Mouse (Mus musculus): ENCODE measurements around the gene Nfatc2. TPM values are rescaled to one million over a fixed set of nuclear protein-coding genes. Genes with fewer than 3 reads are reported as not detected.

Nfatc2 gene
- polyA plus RNA-seq, 1 experiment: 0.07 TPM

DNA sequence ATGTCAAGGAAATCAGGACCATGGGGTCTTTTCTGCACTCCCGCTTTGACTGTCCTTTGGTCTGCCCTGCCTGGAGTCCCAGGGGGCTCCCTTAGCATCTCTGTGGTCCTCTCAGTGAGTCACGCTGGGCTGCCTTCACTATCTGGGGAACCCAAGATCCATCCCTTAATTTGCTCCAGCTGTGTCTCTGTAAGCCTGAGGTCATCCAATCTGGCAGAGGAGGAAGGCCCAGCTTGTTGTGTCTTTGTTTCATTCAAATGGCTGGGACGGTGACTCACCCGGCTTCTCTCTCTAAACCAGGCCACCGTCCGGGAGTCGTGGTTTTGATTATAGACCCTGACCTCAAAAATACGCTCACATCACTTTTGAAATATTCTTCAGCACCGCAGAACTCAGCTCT is 135.4 kb downstream of the Nfatc2 start:
- TF ChIP-seq CEBPB (IDR thresholded peaks at IDR 0.05; ENCODE audit: low read depth) (no peak), USF1 (IDR thresholded peaks at IDR 0.05; ENCODE audit: low read depth) (no peak), MAX (IDR thresholded peaks at IDR 0.05) (peak; percentile 16), MYOD1 (IDR thresholded peaks at IDR 0.05; ENCODE audit: control insufficient read depth, insufficient read length, low read depth) (peak; percentile 83), FOSL1 (IDR thresholded peaks at IDR 0.05; ENCODE audit: insufficient read depth, low read length, poor library complexity, severe bottlenecking) (peak; percentile 87), MYOG (IDR thresholded peaks at IDR 0.05; ENCODE audit: control insufficient read depth, extremely low read depth, insufficient read length) (no peak)
- H3K27me3 ChIP-seq (ENCODE audit: control insufficient read depth, insufficient read depth, insufficient read length): no peaks in the 10 kb centered on the region
- H3K4me3 ChIP-seq (ENCODE audit: insufficient read depth, poor library complexity, severe bottlenecking): no peak overlapping the region

DNA sequence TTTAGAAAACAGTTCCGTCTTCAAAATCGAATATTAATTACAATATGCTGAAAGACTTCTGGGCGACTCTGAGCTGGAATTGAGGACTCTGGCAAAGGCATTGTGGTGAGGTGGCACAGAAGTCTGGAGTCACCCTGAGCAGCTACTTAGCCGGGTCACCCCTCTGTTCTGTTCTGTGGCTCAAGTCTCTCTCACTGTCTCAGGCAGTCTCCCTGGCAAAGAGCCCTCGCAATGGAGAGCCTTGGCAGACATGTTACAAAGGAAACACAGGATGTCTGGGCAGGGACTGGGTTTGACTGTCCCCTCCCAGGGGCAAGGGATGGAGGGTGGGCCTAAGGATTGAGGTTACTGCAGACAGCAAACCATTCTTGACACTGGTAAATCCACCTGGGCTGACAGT is 135.8 kb downstream of the Nfatc2 start:
- no peak for TF ChIP-seq MYOD1 (IDR thresholded peaks at IDR 0.05; ENCODE audit: control insufficient read depth, insufficient read length, low read depth)
- TF ChIP-seq MYOG (IDR thresholded peaks at IDR 0.05; ENCODE audit: control insufficient read depth, extremely low read depth, insufficient read length): no peak
- TF ChIP-seq MAX (IDR thresholded peaks at IDR 0.05): no peak
- TF ChIP-seq FOSL1 (IDR thresholded peaks at IDR 0.05; ENCODE audit: insufficient read depth, low read length, poor library complexity, severe bottlenecking): no peak
- TF ChIP-seq USF1 (IDR thresholded peaks at IDR 0.05; ENCODE audit: low read depth): no peak
- no peak for TF ChIP-seq CEBPB (IDR thresholded peaks at IDR 0.05; ENCODE audit: low read depth)
- no peak for TF ChIP-seq CTCF (IDR thresholded peaks at IDR 0.05; ENCODE audit: control insufficient read depth, insufficient read depth, insufficient read length)
- no peak overlapping the region for H3K4me3 ChIP-seq (ENCODE audit: insufficient read depth, poor library complexity, severe bottlenecking)
- H3K79me2 ChIP-seq (ENCODE audit: control insufficient read depth, insufficient read depth): no peaks in the 10 kb centered on the region
- no peaks in the 10 kb centered on the region for H3K27me3 ChIP-seq (ENCODE audit: control insufficient read depth, insufficient read depth, insufficient read length)
- peak overlapping the region; percentile 31 for H3ac ChIP-seq (ENCODE audit: control insufficient read depth, insufficient read length, low read depth)
- no peaks in the 10 kb centered on the region for H3K36me3 ChIP-seq (ENCODE audit: control insufficient read depth, insufficient read depth)
- no peaks in the 10 kb centered on the region for H3K79me3 ChIP-seq (ENCODE audit: low read depth)

More for the DNA sequence above, 135.4 kb downstream of the Nfatc2 start:
- Histone ChIP-seq H3K36me3 (ENCODE audit: control insufficient read depth, insufficient read depth) (no peaks in the 10 kb centered on the region), H3ac (ENCODE audit: control insufficient read depth, insufficient read length, low read depth) (no peak overlapping the region), H3K79me2 (ENCODE audit: control insufficient read depth, insufficient read depth) (no peaks in the 10 kb centered on the region), H3K79me3 (ENCODE audit: low read depth) (no peaks in the 10 kb centered on the region)

DNA sequence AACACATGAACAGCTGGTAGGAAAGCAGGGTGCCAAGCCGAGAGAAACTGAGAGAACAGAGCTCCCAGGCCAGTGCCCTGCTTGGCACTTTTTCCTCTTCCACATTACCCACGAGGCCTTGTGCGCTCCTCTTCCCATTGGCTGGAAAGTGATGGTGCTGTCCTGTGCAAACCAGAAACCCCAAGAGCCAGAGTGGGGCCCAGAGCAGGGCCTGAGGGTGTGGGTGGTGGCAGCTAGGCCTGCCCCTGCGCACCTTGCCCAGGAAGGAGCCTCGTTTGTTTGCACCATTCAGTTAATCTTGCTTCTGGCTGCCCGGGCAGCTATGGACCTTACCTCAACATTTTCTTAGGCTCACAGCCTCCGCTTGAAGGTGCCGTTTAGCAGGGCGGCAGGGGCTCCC is 139.6 kb downstream of the Nfatc2 start:
- no peak for TF ChIP-seq CTCF (IDR thresholded peaks at IDR 0.05; ENCODE audit: control insufficient read depth, insufficient read depth, insufficient read length)
- no peak for TF ChIP-seq MAX (IDR thresholded peaks at IDR 0.05)
- no peak for TF ChIP-seq USF1 (IDR thresholded peaks at IDR 0.05; ENCODE audit: low read depth)
- Histone ChIP-seq H3K79me3 (ENCODE audit: low read depth) (no peaks in the 10 kb centered on the region), H3K4me3 (ENCODE audit: insufficient read depth, poor library complexity, severe bottlenecking) (no peak overlapping the region), H3K36me3 (ENCODE audit: control insufficient read depth, insufficient read depth) (no peaks in the 10 kb centered on the region), H3ac (ENCODE audit: control insufficient read depth, insufficient read length, low read depth) (no peak overlapping the region), H3K79me2 (ENCODE audit: control insufficient read depth, insufficient read depth) (no peaks in the 10 kb centered on the region), H3K27me3 (ENCODE audit: control insufficient read depth, insufficient read depth, insufficient read length) (no peaks in the 10 kb centered on the region)

DNA sequence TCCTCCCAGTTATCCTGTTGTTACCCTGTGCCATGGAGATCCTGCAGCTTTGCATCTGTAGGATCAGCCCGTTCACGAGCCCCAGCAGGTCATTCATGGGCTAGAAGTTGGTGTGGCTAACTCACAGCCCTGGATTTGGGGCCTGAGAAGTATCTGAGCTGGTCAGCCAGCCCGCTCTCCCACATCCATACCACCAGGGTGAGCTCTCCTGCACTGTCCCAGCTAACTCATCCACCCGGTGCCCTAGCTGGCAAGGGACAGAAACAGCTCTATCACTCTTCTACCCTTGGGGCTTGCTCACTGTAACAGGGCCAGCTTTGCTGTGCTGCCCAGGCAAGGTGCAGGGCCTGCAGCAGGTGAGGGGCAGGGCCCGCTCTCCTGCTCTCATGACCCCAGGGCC is 141.8 kb downstream of the Nfatc2 start:
- no peak for TF ChIP-seq MYOD1 (IDR thresholded peaks at IDR 0.05; ENCODE audit: control insufficient read depth, insufficient read length, low read depth)
- peak; percentile 30 for TF ChIP-seq CTCF (IDR thresholded peaks at IDR 0.05; ENCODE audit: control insufficient read depth, insufficient read depth, insufficient read length)
- H3K4me3 ChIP-seq (ENCODE audit: insufficient read depth, poor library complexity, severe bottlenecking): no peak overlapping the region
- H3K79me2 ChIP-seq (ENCODE audit: control insufficient read depth, insufficient read depth): no peaks in the 10 kb centered on the region
- no peaks in the 10 kb centered on the region for H3K27me3 ChIP-seq (ENCODE audit: control insufficient read depth, insufficient read depth, insufficient read length)
- H3K79me3 ChIP-seq (ENCODE audit: low read depth): no peaks in the 10 kb centered on the region
- H3K36me3 ChIP-seq (ENCODE audit: control insufficient read depth, insufficient read depth): no peaks in the 10 kb centered on the region
- H3ac ChIP-seq (ENCODE audit: control insufficient read depth, insufficient read length, low read depth): no peak overlapping the region

DNA sequence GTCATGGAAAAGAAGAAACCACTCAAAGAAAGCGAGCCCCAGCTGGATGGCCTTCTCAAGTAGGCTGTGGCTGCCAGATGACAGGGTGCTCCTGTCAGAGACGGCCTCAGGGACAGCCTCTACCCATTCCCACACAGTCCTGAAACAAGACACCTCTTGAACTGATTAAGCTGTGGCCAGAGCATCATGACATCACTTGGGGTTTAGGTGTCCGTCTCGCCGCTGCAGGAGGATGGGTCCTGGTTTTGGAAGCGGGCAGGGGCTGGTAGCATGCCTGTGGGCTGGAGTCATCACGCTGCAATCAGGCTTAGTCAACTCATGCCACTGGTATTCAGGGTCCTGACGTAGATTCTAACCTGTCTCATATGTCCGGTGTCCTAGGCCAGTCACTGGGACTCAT is 142.9 kb downstream of the Nfatc2 start:
- Histone ChIP-seq H3K4me3 (ENCODE audit: insufficient read depth, poor library complexity, severe bottlenecking) (no peak overlapping the region), H3K27me3 (ENCODE audit: control insufficient read depth, insufficient read depth, insufficient read length) (no peaks in the 10 kb centered on the region), H3K79me2 (ENCODE audit: control insufficient read depth, insufficient read depth) (no peaks in the 10 kb centered on the region), H3ac (ENCODE audit: control insufficient read depth, insufficient read length, low read depth) (no peak overlapping the region), H3K36me3 (ENCODE audit: control insufficient read depth, insufficient read depth) (no peaks in the 10 kb centered on the region), H3K79me3 (ENCODE audit: low read depth) (no peaks in the 10 kb centered on the region)
- TF ChIP-seq MYOG (IDR thresholded peaks at IDR 0.05; ENCODE audit: control insufficient read depth, extremely low read depth, insufficient read length) (no peak), CTCF (IDR thresholded peaks at IDR 0.05; ENCODE audit: control insufficient read depth, insufficient read depth, insufficient read length) (no peak), FOSL1 (IDR thresholded peaks at IDR 0.05; ENCODE audit: insufficient read depth, low read length, poor library complexity, severe bottlenecking) (peak; percentile 87), MYOD1 (IDR thresholded peaks at IDR 0.05; ENCODE audit: control insufficient read depth, insufficient read length, low read depth) (peak; percentile 44), USF1 (IDR thresholded peaks at IDR 0.05; ENCODE audit: low read depth) (no peak), MAX (IDR thresholded peaks at IDR 0.05) (peak; percentile 54), CEBPB (IDR thresholded peaks at IDR 0.05; ENCODE audit: low read depth) (peak; percentile 79)

DNA sequence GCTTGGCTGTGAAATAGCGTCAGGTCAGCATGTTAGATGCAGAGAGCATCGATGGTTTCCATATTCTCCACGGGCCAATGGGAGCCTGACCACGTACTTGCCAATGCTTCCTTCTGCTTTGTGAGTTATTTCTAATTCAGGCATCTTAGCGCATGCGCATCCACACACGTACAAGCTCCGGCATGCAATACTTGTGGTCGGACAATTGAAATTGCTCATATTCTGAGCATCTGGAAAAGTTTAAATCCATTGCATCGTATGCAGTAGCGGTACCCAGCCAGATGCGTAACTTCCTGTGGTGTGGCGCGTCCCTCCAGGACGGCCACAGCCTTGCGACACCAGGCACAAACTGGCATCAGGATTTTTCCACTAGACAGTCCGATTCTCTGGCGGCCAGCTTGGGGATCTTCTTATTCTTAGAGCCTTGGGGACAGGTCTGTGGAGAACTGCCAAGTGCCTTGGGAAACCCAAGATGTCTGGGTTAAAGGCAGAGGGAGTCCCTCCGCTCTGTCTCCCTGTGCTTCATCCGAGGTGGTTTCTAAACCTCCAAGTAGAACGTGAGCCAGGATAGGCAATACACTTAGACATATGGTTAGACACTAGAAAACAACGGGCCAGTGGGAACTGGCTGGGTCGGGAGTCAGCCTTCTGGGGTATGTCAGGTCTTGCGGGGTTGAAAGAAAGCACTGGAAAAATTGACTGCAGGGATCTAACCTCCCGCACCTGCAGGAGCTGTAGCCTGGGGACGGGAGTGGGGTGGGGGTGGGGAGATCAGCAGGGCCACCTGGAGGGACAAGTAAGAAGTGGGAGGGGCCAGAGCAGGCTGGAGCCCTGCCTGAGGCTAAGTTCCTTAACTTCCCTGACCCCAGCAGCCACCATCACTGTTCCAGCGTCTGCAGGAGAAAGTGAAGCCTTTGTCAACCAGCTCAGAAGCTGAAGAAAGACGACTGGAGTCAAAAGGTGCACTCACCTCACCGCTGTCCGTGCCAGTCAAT is 149.4 kb downstream of the Nfatc2 start:
- Histone ChIP-seq H3ac (ENCODE audit: control insufficient read depth, insufficient read length, low read depth) (no peak overlapping the region), H3K27me3 (ENCODE audit: control insufficient read depth, insufficient read depth, insufficient read length) (peaks cover 6% of the 10 kb centered on the region), H3K36me3 (ENCODE audit: control insufficient read depth, insufficient read depth) (no peaks in the 10 kb centered on the region), H3K4me3 (ENCODE audit: insufficient read depth, poor library complexity, severe bottlenecking) (no peak overlapping the region), H3K79me2 (ENCODE audit: control insufficient read depth, insufficient read depth) (no peaks in the 10 kb centered on the region), H3K79me3 (ENCODE audit: low read depth) (no peaks in the 10 kb centered on the region)
- TF ChIP-seq FOSL1 (IDR thresholded peaks at IDR 0.05; ENCODE audit: insufficient read depth, low read length, poor library complexity, severe bottlenecking) (no peak), CTCF (IDR thresholded peaks at IDR 0.05; ENCODE audit: control insufficient read depth, insufficient read depth, insufficient read length) (no peak), MAX (IDR thresholded peaks at IDR 0.05) (no peak), MYOG (IDR thresholded peaks at IDR 0.05; ENCODE audit: control insufficient read depth, extremely low read depth, insufficient read length) (no peak)

Measured in C2C12 (cell line).